Mouse (Mus musculus) lung, embryonic 16.5 days (tissue): ENCODE data around the gene Dnase1. TPM values are rescaled to one million over a fixed set of nuclear protein-coding genes. Genes with fewer than 3 reads are reported as not detected.

Source experiments
- microRNA-seq: library from miRNA; unstranded; fragments of <30 nt; microRNA quantifications from one replicate; pipeline ENCODE4, GENCODE M21; 2016
- polyA plus RNA-seq: library from polyadenylated mRNA; unstranded; fragments of >200 nt; fragmentation: Nextera tagmentation; extraction: Ambion mirVana; gene quantifications from 2 replicates; pipeline ENCODE4 v1.2.1, GENCODE M21; 2015

Gene Dnase1
- polyA plus RNA-seq, 1 experiment from 2014 or later, result 3.2 TPM

Small RNA genes within 50 kb of the gene (microRNA-seq; reads per million reads assigned to microRNA genes)
- not detected for gene Gm23413

Other genes with a start within 250 kb of the Dnase1 start
- not detected in 2 replicates for gene Olfr15, start 206.1 kb upstream of the Dnase1 start, polyA plus RNA-seq
- 1.1 and 1.3 TPM in 2 replicates for gene Zfp174, start 189.7 kb upstream of the Dnase1 start, polyA plus RNA-seq
- 48.1 and 49.2 TPM in 2 replicates for gene Naa60, start 164.6 kb upstream of the Dnase1 start, polyA plus RNA-seq
- gene Zfp597, start 152.4 kb upstream of the Dnase1 start, polyA plus RNA-seq, result 7.3 and 7.6 TPM in 2 replicates
- gene Gm20695, start 152.3 kb upstream of the Dnase1 start, polyA plus RNA-seq, result 1.5 and 2.0 TPM in 2 replicates
- gene 1700037C18Rik, start 128.3 kb upstream of the Dnase1 start, polyA plus RNA-seq, result 9.4 and 11.1 TPM in 2 replicates
- 22.2 and 23.9 TPM in 2 replicates for gene Cluap1, start 128.1 kb upstream of the Dnase1 start, polyA plus RNA-seq
- 1.9 and 2.1 TPM in 2 replicates for gene Nlrc3, start 60.3 kb upstream of the Dnase1 start, polyA plus RNA-seq
- 16.5 and 17.0 TPM in 2 replicates for gene Slx4, start 33.2 kb upstream of the Dnase1 start, polyA plus RNA-seq
- 88.9 and 90.8 TPM in 2 replicates for gene Trap1, start 40.9 kb downstream of the Dnase1 start, polyA plus RNA-seq
- 31.1 and 31.5 TPM in 2 replicates for gene Crebbp, start 177.1 kb downstream of the Dnase1 start, polyA plus RNA-seq